Mouse (Mus musculus): ENCODE data around the gene Ccdc84.
A peak's percentile ranks its signal among the peaks of the same experiment; 100 is the strongest.

The Ccdc84 gene

DNA sequence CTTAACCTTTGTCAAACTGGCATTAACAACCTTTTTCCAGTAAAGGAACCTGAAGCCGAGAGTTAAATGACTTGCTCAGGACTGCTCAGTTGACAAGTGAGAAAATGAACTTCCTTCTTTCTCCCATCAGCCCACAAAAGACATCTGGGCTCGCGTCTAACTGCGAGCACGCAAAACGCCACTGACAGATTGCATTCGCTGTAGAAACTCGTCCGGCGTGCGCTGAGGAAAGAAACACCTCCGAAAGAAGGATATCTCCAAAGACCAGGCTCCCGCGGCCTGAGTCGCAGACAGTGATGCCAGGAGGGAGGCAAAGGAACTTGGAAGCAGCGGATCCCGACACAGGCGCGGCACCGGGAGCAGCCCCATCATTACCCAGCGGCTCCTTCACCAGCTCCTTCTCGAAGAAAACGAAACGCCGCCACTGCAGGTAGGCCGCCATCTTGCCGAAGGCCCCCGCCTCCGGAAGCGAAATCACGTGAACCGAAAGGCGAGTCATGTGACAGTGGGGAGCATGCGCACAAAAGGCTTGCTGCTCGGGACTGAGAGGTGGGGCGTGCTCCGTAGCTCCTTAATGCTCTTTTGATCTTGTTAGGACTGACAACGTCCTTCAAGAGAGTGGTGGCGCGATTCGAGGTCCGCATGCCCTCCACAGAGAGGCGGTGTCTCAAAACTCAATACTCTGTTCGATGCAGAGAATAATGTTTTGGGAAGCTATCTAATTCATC, 57.0 kb downstream of the Ccdc84 start, which contains the start of gene Vps11:
Vps11 (minus strand) TSS at position 481 of the 728 bp plus-strand sequence.
- peak; percentile 96 for DNase-seq (ENCODE audit: low read depth)

All from fibroblast of lung, adult 2 months (primary cell).